Mouse (Mus musculus): ENCODE measurements around the gene Dip2c. TPM values are rescaled to one million over a fixed set of nuclear protein-coding genes. Genes with fewer than 3 reads are reported as not detected.

Dip2c gene
- polyA plus RNA-seq, 1 experiment from 2014 or later = 8.6 TPM

DNA sequence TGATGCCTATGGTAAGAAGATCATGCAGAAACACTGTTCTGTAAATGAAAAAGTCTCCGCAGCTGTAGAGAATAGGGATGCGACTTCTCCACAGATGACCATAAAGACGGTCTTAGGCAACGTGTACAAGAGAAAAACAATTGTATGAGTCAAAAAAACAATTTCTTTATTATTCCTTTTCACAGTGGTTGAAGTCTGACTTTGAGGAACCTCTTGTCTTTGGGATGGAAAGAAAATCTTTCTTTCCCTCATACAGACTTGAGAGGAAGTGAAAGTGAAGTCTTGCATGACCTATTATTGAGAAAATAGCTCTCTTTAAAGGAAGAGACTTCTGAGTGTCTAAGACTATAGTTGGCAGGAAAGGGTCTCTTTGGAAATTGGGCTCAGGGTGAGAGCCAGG, 132.7 kb downstream of the Dip2c start:
- H3K9me3 ChIP-seq (ENCODE audit: low read depth, low read length) = no peaks in the 10 kb centered on the region
- no peak for TF ChIP-seq CTCF (IDR thresholded peaks at IDR 0.05; ENCODE audit: low read depth)
- DNase-seq (no peak), ATAC-seq (ENCODE audit: insufficient read depth) (no peak)
- no peak overlapping the region for H3K4me2 ChIP-seq
- WGBS = 94% methylated on average over 4 of the region's 4 CpGs
- H3K36me3 ChIP-seq (ENCODE audit: insufficient read depth) = no peaks in the 10 kb centered on the region
- H3K4me3 ChIP-seq (ENCODE audit: low read depth, low read length) = no peak overlapping the region
- no peak overlapping the region for H3K27ac ChIP-seq (ENCODE audit: low read depth)
- no peak overlapping the region for H3K9ac ChIP-seq
- H3K27me3 ChIP-seq (ENCODE audit: insufficient read depth, low read length) = no peaks in the 10 kb centered on the region
- no peaks in the 10 kb centered on the region for H3K4me1 ChIP-seq (ENCODE audit: insufficient read depth)

DNA sequence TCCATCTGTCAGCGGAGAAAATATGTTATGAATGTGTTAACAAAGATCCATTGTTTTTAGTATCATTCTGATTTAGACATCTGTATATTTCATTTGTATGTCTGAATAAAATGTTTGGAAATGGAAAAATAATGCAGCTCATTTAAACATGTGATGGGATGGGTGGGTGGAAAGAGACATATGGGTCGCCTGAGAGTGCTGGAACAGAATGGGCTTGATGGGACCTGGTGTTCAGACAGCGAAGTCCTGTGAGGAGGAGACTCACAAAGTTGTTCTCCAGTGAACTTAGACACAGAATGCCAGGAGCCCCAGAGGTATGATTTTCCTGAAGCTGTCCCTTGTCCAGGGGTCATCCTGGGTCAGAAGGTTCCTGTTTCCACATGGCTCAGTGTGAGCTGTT, 142.1 kb downstream of the Dip2c start:
- H3K4me2 ChIP-seq = no peak overlapping the region
- no peak for TF ChIP-seq CTCF (IDR thresholded peaks at IDR 0.05; ENCODE audit: low read depth)
- no peak for ATAC-seq (ENCODE audit: insufficient read depth)

DNA sequence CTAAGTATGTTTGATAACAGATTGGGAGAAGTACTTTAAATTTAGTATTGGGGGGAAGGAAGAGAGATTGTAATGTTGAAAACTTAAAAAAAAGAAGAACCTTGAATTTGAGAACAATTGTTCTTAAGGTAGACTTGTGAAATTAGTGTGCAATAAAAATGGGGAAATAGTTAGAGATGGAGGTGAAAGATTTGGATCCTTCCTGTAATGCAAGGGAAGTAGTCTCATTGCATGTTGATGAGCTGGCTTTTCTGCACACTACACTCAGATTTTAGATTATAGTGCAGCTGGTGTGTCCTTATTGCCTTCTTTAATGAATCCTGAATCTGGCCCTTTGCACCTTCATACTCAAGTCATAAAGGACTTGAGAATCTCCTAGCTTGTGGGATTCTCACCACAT, 142.9 kb downstream of the Dip2c start:
- H3K4me3 ChIP-seq (ENCODE audit: low read depth, low read length) = no peak overlapping the region
- no peak overlapping the region for H3K4me2 ChIP-seq
- H3K36me3 ChIP-seq (ENCODE audit: insufficient read depth) = no peaks in the 10 kb centered on the region
- H3K27ac ChIP-seq (ENCODE audit: low read depth) = no peak overlapping the region
- no peaks in the 10 kb centered on the region for H3K9me3 ChIP-seq (ENCODE audit: low read depth, low read length)
- no peaks in the 10 kb centered on the region for H3K27me3 ChIP-seq (ENCODE audit: insufficient read depth, low read length)
- no peak for TF ChIP-seq CTCF (IDR thresholded peaks at IDR 0.05; ENCODE audit: low read depth)
- H3K4me1 ChIP-seq (ENCODE audit: insufficient read depth) = no peaks in the 10 kb centered on the region
- DNase-seq (no peak), ATAC-seq (ENCODE audit: insufficient read depth) (no peak)
- no peak overlapping the region for H3K9ac ChIP-seq

More for the DNA sequence above, 142.1 kb downstream of the Dip2c start:
- H3K36me3 ChIP-seq (ENCODE audit: insufficient read depth) = no peaks in the 10 kb centered on the region
- H3K4me1 ChIP-seq (ENCODE audit: insufficient read depth) = no peaks in the 10 kb centered on the region
- 81% methylated on average over 3 of the region's 3 CpGs for WGBS
- no peak overlapping the region for H3K4me3 ChIP-seq (ENCODE audit: low read depth, low read length)
- H3K27ac ChIP-seq (ENCODE audit: low read depth) = no peak overlapping the region
- no peaks in the 10 kb centered on the region for H3K27me3 ChIP-seq (ENCODE audit: insufficient read depth, low read length)
- no peak overlapping the region for H3K9ac ChIP-seq
- H3K9me3 ChIP-seq (ENCODE audit: low read depth, low read length) = no peaks in the 10 kb centered on the region
- DNase-seq = no peak

- Histone ChIP-seq H3K9ac (no peak overlapping the region), H3K9me3 (ENCODE audit: low read depth, low read length) (no peaks in the 10 kb centered on the region), H3K27me3 (ENCODE audit: insufficient read depth, low read length) (no peaks in the 10 kb centered on the region), H3K4me1 (ENCODE audit: insufficient read depth) (no peaks in the 10 kb centered on the region), H3K27ac (ENCODE audit: low read depth) (no peak overlapping the region), H3K36me3 (ENCODE audit: insufficient read depth) (no peaks in the 10 kb centered on the region), H3K4me3 (ENCODE audit: low read depth, low read length) (no peak overlapping the region), H3K4me2 (no peak overlapping the region)
- no peak for DNase-seq
- ATAC-seq (ENCODE audit: insufficient read depth) = no peak
- 89% methylated on average over 4 of the region's 4 CpGs for WGBS
- no peak for TF ChIP-seq CTCF (IDR thresholded peaks at IDR 0.05; ENCODE audit: low read depth)
Measured at GRCm38 (mm10) chr13:9421949-9422348, 145.6 kb downstream of the Dip2c start.

DNA sequence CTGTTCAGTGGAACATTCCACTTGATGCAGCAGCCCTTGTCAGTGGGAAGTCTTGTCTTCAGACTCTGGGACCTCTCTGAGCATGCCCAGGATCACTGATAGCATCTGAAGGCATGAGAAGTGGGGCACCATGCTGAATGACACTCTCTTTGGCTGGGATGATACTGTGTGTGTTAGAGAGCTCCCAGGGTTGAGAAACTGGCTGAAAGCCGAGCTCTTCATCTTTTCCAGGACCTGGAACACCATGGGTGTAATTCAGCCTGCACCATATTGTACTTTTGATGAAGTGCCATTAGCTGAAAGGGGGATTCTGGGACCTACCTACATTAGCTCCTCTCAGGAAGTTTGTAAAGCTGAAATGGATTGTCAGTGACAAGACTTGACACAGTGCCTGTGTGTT, 146.5 kb downstream of the Dip2c start:
- no peak for TF ChIP-seq CTCF (IDR thresholded peaks at IDR 0.05; ENCODE audit: low read depth)
- Histone ChIP-seq H3K27me3 (ENCODE audit: insufficient read depth, low read length) (no peaks in the 10 kb centered on the region), H3K36me3 (ENCODE audit: insufficient read depth) (no peaks in the 10 kb centered on the region), H3K9ac (no peak overlapping the region), H3K4me3 (ENCODE audit: low read depth, low read length) (no peak overlapping the region), H3K27ac (ENCODE audit: low read depth) (no peak overlapping the region), H3K4me1 (ENCODE audit: insufficient read depth) (no peaks in the 10 kb centered on the region), H3K4me2 (no peak overlapping the region), H3K9me3 (ENCODE audit: low read depth, low read length) (no peaks in the 10 kb centered on the region)
- 50% methylated on average over 1 of the region's 1 CpGs for WGBS
- DNase-seq (peak; percentile 23), ATAC-seq (ENCODE audit: insufficient read depth) (no peak)

GRCm38 (mm10) chr13:9424434-9424833, 148.1 kb downstream of the Dip2c start:
- H3K4me1 ChIP-seq (ENCODE audit: insufficient read depth) = no peaks in the 10 kb centered on the region
- H3K36me3 ChIP-seq (ENCODE audit: insufficient read depth) = no peaks in the 10 kb centered on the region
- ATAC-seq (ENCODE audit: insufficient read depth) = no peak
- no peaks in the 10 kb centered on the region for H3K9me3 ChIP-seq (ENCODE audit: low read depth, low read length)
- TF ChIP-seq CTCF (IDR thresholded peaks at IDR 0.05; ENCODE audit: low read depth) = no peak
- no peak for DNase-seq
- no peak overlapping the region for H3K27ac ChIP-seq (ENCODE audit: low read depth)
- H3K27me3 ChIP-seq (ENCODE audit: insufficient read depth, low read length) = no peaks in the 10 kb centered on the region
- H3K4me2 ChIP-seq = no peak overlapping the region
- no peak overlapping the region for H3K9ac ChIP-seq
- no peak overlapping the region for H3K4me3 ChIP-seq (ENCODE audit: low read depth, low read length)

DNA sequence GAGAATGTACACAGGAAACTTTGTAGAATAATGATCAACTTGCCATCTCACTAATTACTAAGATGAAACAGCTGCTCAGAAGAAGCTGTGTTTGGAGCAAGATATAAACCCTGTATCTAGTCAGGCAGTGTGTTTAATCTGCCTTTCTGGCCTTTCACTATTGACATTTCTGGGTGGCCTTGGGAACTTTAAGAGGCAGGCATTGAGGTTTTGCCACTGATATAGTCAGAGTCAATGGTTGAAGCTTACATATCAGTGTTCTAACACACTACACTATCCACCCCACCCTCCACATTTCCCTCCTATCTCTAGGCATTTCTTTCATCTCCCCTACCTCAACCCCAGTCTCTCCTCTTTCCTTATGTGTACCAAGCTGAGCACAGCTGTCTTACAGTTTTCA, 149.9 kb downstream of the Dip2c start:
- H3K9me3 ChIP-seq (ENCODE audit: low read depth, low read length) = no peaks in the 10 kb centered on the region
- no peak for TF ChIP-seq CTCF (IDR thresholded peaks at IDR 0.05; ENCODE audit: low read depth)
- DNase-seq (no peak), ATAC-seq (ENCODE audit: insufficient read depth) (no peak)
- H3K27me3 ChIP-seq (ENCODE audit: insufficient read depth, low read length) = no peaks in the 10 kb centered on the region
- H3K4me3 ChIP-seq (ENCODE audit: low read depth, low read length) = no peak overlapping the region
- no peak overlapping the region for H3K27ac ChIP-seq (ENCODE audit: low read depth)
- no peak overlapping the region for H3K4me2 ChIP-seq
- no peaks in the 10 kb centered on the region for H3K4me1 ChIP-seq (ENCODE audit: insufficient read depth)
- H3K36me3 ChIP-seq (ENCODE audit: insufficient read depth) = no peaks in the 10 kb centered on the region
- H3K9ac ChIP-seq = no peak overlapping the region

GRCm38 (mm10) chr13:9426779-9427178, 150.5 kb downstream of the Dip2c start:
- no peak for ATAC-seq (ENCODE audit: insufficient read depth)
- H3K9me3 ChIP-seq (ENCODE audit: low read depth, low read length) = no peaks in the 10 kb centered on the region
- no peak for TF ChIP-seq CTCF (IDR thresholded peaks at IDR 0.05; ENCODE audit: low read depth)

More at GRCm38 (mm10) chr13:9426779-9427178, 150.5 kb downstream of the Dip2c start:
- no peaks in the 10 kb centered on the region for H3K4me1 ChIP-seq (ENCODE audit: insufficient read depth)
- H3K9ac ChIP-seq = no peak overlapping the region
- H3K4me2 ChIP-seq = no peak overlapping the region
- WGBS = 26% methylated on average over 4 of the region's 4 CpGs
- DNase-seq = peak; percentile 26
- no peaks in the 10 kb centered on the region for H3K27me3 ChIP-seq (ENCODE audit: insufficient read depth, low read length)
- no peak overlapping the region for H3K27ac ChIP-seq (ENCODE audit: low read depth)
- H3K4me3 ChIP-seq (ENCODE audit: low read depth, low read length) = no peak overlapping the region
- no peaks in the 10 kb centered on the region for H3K36me3 ChIP-seq (ENCODE audit: insufficient read depth)

All from lung, embryonic 14.5 days (tissue).